Mouse (Mus musculus) cerebellum, postnatal 10 days (tissue): Measurements from ENCODE around the gene Ccm2.

Experiments
- DNase-seq, 2 experiments: peaks; one replicate each; pipeline ENCODE4 v3.0.0; 2021; ENCODE audit warnings: mixed read lengths in 2 of 2

The Ccm2 gene

DNA sequence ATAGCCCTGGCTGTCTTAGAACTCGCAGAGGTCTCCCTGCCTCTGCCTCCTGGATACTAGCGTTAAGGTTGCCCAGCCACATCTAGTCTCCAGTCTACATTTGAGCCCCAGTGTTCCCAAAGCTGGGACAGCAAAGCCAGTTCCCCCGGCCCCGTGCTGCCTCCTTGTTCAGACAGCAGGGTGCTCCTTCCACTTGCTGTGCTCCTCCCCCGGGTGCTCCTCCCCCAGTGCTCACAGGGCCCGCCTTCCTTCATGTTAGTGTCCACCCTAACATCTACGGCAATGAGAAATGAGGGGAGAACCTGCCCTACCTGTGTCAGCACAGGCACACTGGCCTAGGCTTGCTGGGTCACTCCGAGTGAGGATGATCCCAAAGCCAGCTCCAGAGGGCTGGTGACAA lies 39.1 kb downstream of the Ccm2 start:
- no peak for DNase-seq

DNA sequence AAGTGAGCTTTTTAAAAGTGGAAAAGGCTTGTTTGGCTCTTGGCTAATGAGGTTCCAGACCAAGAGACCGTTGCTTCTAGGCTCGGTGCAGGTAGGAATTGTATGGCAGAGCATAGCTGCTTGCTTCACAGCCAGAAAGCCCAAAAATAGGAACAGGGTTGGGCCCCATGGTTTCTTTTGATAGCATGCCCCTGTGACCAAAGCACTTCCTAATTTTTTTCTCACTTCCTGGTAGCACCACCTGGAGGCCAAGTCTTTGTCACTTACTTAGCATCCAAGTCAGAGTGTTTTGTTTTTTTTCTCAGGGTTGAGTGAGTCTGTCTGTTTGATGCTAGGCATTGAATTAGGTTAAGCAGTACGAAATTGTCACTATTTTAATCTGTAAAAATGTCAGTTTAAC lies 40.0 kb downstream of the Ccm2 start:
- DNase-seq, result no peak

DNA sequence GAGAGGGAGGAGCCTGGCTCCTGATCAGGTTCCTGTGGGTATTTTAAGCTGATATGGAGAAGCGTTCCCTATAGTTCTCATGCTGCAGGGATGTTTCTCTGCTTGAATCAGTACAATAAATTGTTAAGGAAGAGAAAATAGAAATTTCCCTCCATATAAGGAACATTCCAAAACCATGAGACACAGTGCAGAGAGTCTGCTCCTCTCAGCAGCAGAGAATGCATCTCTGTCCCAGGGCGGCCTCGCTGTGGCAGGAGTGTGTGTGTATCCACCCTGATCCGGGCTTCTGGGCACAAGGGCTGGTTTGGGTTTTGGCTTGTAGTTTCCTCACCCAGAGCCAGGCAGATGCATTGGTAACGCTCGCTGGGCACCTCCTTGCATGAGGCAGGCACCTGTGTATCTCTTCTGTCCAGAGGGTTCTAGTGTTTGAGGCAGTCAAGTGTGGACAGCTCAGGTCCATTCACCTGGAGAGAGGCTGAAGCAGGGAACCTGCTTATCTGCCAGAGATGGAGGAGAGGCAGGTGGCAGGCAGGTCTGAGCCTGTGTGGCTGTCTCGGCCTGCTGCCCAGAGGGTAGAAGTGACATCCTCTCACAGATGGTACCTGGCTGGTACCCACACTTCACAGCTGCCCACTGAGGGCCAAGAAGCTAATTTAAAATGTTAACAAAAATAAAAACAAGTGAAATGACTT lies 40.7 kb downstream of the Ccm2 start:
- peak; percentile 83 to 85 for DNase-seq

DNA sequence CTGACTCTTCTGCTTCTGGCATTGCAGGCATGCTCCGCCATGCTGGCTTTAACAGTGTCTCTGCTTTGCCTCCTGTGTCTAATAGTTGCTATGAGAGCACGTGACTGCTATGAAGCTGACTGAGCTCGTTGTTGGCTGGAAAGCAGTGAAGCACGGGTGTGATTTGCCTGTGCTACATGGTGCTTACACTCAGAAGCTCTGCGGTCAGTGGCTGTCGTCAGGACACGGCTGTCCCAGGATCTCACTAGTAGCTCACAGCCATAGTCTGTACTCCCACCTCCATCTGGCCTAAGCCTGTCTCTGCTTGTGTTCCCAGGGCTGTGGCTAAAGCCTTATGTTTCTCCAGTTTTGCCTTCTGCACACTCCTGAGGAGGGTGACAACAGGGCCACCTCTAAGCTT lies 41.6 kb downstream of the Ccm2 start:
- DNase-seq, result no peak

DNA sequence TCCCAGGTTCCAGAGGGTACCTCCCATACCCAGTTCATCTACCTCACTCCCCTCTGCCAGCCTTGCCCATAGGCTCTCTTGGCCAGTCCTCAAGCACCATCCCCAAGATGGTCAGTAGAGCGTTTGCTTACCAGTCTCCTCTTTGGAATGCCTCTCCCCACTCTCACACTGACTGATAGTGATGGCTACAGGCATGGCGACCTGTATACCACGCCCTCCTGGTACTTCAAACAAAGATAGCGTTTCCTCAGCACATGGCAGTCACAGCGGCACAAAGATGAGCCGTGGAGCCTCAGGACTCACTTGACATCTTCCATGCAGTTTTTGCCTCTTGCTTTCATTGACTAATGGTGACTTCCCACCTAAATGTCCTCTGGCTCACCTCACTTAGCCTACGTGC lies 43.2 kb downstream of the Ccm2 start:
- DNase-seq, result no peak

DNA sequence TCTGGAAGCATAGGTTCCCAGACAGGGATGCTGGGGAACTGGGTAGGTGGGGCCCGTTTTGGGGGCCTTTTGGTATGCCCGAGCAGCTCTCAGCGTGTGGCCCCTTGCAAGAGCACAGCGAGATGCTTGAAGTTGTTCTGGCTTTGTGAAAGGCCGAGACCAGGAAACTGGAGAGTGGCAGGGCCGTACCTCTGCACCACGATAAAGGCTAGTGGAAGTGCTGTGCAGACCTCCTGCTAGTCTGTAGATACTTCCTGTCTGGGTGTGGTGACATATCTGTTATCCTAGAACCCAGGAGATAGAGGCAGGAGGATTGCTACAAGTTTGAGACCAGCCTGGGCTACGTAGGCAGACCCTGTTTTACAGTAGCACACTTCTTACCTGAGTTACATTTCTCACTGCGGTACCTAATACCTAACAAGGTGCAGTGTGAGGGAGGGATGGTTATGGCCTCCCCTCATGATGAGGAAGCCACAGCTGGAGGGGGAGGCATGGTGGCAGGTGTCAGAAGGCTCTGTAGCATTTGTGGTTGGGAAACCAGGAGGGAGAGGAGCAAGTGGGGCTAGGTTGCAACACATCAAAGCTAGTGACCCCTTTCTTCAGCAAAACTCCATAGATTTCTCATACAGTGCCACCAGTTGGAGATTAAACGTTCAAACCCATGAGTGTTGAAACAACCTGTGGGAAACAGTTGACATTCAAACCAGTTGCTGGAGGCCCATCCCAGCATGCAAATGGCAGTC lies 44.4 kb downstream of the Ccm2 start:
- peak in 1 of 2 experiments; percentile 3 for DNase-seq

DNA sequence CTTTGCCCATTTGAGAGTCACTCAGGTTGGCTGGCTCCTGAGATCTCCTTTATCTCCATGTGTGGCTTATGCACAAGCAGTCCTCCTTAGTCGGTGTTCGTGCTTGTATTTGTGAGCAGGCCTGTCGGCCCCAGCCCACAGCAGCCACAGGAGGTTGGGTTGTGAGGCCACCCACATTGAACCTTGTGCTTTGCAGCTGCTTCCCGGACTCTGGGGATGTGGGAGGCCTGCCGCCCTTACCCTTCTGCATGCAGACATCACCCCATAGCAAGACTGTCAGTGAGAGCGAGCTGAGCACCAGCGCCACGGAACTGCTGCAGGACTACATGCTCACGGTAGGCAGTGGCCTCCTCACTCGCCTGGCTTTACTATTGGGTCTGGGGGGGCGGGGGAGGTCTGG lies 46.7 kb downstream of the Ccm2 start:
- DNase-seq, result no peak

DNA sequence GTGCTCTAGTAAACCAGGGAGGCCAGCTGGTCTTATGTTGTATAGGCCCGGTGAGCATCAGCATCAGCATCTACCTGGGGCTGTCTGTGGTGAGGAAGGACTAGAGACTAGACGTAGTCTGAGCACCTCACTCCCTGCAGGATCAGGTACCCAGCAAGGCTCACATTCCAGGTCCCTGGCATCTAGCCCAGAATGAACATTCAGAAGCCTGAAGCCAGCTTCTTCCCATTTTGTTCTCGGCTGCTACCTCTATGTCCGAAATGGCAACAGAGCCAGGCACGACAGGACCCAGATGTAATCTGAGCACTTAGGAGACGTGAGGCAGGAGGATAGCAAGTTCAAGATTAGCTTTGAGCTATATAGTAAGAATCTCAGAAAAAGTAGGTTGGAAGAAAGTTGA lies 48.2 kb downstream of the Ccm2 start:
- DNase-seq, result peak; percentile 61 to 67

DNA sequence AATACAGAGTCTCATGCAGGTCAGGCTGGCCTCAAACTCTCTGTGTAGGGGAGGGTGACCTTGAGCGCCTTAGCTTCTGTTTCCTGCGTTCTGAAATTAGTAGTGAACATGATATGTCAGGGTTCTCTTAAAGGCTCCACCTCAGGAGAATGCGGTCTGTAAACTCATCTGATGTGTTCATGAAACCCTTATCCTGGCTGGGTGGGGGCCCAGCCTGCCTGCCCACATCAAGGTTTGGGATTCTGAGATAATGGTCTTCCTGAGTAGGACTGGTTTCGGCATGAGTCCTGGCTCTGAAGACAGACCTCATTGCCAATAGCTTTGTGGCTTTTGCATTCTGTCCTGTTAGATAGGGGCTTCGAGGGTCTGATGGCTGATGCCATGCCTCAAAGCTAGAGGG lies 48.7 kb downstream of the Ccm2 start:
- DNase-seq, result no peak

DNA sequence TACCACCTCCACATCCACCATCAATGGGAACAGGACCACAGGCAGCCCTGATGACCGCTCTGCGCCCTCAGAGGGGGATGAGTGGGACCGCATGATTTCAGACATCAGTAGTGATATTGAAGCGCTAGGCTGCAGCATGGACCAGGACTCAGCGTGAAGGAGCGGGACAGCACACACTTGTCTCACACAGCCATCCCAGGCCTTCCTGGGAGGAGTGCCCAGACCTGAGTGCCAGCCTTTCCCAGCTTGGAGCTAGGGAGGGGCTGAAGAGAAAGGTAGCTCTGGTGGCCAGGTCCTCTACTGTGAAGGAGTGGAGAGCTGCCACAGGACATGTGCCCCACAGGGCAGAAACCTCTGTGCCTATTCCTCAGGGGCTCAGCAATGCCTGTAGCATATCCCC lies 49.5 kb downstream of the Ccm2 start:
- DNase-seq, result peak in 1 of 2 experiments; percentile 35

DNA sequence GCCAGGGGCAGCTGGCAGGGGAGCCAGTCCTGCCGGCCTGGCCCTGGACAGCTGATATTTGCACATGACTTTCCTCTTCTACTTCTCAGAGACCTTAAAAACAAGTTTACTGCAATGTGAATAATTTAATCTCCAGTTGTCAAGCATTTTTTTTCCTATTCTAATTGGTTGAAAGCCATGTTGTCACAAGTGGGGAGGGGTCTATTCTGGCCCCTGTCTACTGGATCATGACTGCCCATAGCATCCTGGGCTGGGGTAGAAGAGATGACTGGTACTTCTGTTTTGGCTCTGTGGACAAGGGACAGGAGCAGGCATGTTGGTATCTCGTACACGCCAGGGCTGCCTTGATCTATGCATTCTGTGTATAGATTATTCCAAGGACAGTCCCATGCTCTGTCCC lies 49.9 kb downstream of the Ccm2 start:
- no peak for DNase-seq

DNA sequence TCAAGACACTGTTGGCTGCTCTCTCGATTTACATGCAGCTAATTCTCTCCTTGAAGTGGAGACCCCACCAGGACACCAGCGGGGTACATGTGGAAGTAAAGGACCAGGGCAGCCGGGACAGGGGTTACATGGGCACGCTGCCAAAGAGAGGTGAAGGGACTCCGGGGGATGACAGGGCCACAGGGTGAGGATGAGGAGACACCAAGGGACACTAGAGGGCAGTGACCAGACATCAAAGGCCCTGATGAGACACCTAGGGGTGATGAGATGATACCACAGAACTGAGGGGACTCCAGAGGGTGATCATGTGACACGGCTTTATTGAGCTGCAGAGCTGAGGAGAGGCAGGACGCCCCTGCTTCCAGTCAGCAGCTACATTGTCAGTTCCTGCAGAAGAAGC lies 50.8 kb downstream of the Ccm2 start:
- DNase-seq, result peak; percentile 56 to 58

DNA sequence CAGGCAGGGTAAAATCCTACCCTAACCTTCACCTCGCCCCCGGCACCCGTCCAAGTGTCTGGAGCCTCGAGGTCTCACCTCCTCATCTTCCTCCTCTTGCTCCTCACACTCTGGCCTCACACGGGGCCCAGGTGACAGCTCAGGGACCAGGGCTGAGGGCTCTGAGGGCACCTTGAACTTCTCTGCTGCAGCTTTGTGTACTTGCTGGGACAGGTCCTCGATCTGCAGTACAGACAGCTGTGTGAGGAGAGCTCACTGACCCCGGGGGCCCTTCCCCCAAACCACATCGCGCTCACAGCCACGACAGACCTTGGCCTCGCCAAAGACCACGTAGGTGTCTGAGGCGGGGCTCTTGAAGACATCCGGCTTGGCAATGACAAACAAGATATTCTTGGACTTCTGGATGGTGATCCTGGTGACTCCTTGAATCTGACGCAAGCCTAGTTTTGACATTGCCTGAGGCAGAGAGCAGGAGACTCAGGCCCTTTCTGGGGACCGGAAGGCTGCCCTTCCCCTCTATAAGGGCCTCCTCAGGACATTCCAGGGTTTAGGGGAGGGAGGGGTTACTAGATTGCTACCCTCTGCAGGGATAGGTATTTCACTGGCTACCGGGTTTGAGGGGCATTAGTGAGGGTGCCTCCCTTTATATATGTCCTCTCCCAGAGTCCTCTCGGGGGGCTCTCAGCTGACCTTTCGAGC lies 51.7 kb downstream of the Ccm2 start:
- DNase-seq, result peak; percentile 42 to 43

DNA sequence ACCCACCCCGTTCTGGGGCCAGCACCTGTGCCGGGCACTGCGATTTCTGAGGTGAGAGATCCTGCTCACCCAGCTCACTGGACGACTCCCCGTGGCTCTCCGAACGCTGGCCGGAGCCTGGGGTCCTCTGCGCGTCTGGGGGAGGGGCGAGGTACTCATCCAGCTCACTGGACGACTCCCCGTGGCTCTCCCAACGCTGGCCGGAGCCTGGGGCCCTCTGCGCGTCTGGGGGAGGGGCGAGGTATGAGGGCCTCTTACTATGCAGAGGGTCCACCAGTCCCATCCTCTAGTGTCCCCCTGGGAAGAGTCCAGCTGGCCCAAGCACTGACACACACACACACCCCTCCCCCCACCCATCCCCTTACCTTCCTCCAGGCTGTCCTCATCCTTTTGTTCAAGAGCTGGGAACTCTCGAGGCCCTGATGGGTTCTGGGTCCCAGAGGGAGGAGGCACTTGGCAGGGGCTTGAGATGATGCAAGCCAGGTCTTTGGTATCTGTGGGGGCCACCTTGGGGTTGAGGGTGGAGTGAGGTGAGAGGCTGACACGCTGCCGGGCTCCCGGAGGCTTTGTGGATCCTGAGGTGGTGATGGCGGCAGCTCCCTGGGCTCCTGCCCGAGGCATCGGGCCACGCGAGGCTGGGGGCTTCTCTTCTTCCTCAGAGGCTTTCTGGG lies 52.5 kb downstream of the Ccm2 start:
- DNase-seq, result peak; percentile 64

DNA sequence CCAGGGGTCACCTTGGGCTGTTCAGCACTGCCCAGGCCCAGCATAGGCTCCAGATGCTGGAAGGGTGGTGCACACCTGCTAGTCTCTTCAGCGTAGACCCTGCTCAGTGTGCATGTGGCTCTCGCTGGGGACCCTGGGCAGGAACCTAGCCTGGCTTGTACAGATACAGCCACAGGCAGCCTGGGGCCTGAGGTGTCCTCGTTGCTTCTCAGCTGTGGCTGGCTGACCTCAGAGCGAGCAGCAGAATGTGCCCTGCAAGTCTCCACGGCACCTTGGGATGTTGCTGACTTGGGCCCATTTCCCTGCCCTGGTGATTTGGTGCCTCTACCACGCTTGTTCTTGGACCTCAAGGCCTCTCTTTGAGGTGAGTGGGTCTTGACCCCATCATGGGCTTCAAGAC lies 53.1 kb downstream of the Ccm2 start:
- peak in 1 of 2 experiments; percentile 35 for DNase-seq

DNA sequence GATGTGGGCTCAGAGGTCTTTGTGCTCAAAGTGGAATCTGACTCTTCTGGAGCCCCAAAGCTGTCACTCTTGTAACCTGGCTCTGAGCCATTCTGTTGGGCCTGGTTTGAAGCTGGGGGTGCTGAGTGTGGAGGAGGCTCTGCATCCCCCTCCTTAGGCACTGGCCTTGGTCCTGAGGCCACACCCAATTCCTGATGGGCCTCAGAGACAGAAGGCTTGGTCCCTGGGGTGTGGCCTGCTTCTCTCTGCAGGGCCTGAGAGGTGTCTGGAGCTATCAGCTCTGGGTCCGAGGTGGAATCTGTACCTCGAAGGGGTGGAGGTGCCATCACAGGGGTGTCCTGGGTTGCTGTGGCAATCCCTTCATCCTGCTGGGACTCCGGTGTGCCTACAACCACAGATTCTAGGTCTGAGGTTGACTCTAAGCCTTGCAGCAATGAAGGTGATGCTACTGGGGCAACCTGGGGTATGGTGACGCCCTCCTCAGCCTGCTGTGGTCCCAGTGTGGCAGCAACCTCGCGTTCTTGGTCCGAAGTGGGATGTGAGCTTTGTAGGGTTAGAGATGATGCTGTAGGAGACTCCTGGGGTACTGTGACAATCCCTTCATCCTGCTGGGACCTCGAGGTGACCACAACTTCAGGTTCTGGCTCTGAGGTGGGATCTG lies 53.7 kb downstream of the Ccm2 start:
- DNase-seq, result peak in 1 of 2 experiments; percentile 31

DNA sequence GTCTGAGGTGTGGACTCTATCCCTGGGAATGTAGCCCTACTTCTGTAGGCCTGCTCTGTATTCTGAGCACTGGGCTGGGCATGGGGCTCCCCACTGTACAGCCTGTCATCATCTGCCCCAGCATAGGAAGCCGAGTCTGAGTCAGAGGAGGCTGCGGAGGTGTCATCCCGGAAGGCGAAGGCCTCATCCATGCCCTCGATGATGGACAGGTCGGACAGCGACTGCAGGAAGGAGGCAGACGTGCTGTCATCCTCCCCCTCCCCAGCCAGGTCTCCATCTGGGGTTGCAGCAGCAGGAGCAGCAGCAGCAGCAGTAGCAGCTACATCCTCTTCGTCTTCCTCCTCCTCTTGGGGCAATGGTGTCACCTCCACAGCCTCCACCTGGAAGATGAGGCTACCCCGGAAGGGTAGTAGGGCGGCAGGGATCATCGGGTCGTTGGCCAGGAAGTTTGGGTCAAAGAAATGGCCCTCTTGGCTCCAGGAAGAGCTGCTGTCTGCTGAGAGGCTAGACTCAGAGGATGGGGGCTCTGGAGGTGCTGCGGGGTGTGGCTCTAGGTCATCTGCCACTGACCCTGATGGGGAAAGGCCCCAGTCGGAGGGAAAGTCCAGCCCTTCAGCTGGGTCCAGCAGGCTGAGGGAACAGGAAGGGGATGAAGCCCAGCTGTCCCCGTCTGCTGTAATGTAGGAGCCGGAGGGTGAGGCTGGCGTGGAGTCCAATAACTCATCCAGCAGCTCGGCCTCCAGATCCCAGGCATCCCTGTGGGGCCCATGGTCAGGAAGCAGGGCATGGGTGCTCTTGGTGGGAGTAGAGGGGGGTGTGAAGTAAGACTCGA lies 55.2 kb downstream of the Ccm2 start:
- no peak for DNase-seq

DNA sequence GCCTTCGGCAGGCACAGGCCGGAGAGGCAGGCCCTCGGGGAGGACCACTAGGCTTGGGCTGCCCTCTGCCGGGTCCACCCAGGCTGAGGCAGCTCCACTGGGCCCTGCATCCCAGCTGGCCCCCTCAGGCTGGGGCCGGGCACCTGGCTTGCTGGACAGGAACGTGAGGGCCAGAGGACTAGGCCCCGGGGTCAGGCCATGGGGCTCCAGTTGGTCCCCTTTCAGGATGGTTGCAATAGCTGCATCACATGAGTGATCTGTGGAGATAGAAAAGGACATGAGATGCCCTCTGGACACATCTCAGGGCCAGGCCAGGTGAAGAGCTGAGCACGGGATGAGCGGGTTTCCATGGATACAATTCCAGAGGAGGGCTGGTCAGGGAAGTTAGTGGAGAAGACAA lies 56.0 kb downstream of the Ccm2 start:
- no peak for DNase-seq

DNA sequence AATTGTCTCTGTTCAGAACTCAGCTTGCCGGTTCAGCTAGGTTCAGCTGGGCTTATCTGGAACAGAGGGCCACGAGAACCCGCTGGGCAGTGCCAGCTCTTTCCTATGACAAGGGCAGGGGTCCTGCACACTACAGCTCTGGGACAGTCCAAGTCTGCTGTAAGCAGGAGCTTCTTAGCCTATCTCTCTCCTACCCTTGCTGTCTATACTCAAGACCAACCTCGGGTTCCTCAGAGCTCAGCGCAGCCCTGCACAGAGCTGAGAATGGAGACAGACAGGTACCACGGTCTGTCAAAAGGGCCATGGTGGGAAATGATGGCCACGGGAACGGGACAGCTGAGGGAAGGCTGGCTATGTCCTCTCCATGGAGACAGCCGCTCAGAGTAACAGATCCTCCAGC lies 56.5 kb downstream of the Ccm2 start:
- no peak for DNase-seq

DNA sequence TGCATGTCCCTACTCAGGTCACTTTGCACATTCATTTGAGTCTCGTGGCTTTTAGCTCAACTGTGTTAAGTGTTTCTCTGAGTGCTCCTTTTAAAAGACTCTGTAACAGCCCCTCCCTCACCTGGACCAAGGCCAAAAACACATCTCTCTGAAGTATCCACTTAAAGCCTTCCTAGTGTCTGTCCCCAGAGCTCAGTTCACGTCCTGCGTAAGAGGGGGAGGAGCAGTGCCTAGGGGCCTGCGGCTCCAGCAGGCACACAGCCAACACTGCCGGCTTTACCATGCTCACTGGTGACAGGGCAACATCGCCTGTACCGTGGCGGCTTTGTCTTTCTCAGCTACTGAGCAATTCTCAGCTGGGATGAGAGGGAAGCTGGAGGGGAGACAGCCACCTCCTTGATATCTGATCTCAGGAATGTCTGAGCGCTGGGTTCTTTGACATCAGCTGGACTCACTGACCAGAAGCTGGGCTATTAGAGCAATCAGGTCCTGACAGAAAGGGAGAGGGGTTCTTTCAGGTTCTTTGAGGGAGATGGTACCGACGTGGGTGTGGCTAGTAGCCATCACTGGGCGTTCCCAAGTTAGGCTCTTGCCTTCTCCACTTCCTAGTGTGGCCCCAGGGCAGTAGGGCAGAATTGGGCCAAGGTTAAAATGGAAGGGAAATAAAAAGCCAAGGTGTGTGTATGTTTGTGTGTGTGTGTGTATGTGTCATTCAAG lies 57.4 kb downstream of the Ccm2 start:
- peak; percentile 87 to 89 for DNase-seq

DNA sequence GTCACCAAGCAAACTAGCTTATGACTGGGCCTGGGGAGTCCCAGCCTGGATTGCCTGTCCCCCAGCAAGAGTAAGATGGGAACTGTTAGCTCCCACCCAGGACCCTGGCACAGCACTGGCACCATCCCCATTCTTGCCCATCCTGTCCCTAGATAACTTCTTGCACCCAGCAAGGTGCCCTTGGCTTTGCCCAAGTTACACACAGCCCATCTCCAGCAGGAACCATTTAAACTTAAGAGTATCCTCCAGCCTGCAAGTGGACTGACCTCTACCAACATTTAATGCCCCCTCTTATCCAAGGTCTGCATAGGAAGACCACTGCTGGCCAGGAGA lies 57.9 kb downstream of the Ccm2 start:
- DNase-seq, result peak in 1 of 2 experiments; percentile 57
